Mouse (Mus musculus): ENCODE data around the gene Ank3.
"Not testable (repeated sequence)": the region's sequence is repeated elsewhere in the genome, so short reads cannot be mapped to it uniquely, and the experiment has no call there.

Gene Ank3

DNA sequence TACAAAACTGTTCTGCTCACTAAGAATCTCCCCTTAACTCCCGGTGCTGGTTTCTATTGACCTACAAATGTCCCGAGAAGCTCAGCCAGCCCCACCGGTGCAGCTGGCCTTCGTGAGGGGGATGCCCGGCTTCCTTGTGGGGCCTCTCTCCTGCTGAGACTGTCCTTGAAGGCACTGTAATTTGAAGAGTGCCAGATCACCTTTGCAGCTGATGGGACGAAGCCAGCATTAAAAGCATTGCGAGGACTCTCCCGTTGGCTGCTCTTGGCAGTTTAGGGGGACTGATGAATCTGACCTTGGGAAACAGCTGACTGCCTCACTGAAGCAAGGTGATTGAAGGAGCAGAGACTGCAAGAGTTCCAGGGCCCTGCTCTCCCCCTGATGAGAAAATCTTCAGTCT, 464.3 kb downstream of the Ank3 start:
- DNase-seq, result no peak

DNA sequence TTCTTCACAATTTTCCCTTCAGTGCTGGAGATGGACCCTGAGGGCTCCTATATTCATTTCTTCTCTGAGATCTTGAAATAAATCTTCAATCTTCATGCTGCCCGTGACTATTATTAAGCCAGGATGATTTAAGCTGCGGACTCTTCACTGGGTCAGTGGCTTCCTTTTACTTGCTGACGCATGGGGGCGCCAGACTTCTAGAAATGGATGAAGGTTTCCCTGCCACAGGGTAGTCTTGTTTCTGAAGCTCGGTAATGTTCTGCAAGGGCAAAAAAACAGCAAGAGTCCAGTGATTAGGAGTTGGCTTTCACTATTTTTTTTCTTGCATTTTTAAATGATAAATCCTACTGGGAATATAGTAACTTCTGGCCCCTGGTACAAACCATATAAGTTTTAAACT, 471.8 kb downstream of the Ank3 start:
- peak; percentile 78 for DNase-seq

DNA sequence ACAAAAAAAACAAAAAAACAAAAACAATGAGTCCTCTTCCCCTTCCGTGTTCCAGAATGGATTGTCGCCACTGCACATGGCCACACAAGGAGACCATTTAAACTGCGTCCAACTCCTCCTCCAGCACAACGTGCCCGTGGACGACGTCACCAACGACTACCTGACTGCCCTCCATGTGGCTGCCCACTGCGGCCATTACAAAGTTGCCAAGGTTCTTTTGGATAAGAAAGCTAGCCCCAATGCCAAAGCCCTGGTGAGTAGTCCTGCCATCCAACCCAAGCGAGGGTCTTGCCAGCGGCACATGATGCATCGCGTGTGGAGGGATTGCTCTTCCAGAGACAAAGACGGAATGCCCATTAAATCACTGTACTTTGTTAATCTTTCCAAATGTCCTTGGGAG, 472.4 kb downstream of the Ank3 start:
- DNase-seq, result peak; percentile 63

DNA sequence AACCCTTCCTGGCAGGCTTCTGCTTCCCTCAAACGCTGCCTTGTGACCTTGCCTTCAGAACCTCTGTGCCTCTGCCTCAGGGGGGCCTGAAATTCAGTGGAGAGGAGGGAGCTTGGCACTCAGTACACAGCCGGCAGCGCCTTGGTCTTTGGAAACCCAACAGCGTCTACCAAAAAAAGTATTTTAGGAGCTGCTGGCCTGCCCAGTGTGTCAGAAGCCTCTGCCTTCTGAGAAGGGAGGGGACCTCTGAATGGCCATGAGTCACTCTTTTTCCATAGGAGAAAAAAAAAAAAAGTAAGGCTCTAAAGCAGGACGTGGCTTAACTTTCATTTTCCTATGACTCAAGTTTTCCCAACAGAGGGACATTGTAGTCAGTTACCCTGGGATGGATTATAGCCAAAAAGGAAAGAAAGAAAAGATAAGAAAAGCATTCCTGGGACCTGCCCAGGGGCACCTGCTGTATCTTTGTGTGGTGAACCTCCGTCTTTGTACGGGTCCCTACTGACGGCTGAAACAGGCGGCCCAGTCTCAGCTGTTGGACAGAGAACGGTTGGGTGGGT, 473.7 kb downstream of the Ank3 start:
- DNase-seq, result no peak

DNA sequence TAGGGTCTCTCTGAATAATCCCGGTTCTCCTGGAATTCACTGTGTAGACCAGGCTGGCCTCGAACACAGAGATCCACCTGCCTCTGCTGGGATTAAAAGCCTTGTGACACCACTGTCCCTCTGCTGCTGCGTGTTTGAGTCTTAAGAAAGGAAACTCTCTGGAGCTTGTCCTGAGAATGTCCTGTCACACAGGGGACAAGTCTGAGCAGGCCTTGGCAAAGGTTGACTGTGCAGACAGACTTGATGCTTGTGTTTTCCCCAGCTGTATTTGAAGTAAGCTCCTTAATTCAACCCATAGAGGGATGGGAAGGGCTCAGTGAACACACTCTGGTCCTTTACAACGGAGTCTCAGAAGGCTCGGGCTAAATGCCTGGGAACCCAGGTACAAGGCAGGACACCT, 474.3 kb downstream of the Ank3 start:
- no peak for DNase-seq

DNA sequence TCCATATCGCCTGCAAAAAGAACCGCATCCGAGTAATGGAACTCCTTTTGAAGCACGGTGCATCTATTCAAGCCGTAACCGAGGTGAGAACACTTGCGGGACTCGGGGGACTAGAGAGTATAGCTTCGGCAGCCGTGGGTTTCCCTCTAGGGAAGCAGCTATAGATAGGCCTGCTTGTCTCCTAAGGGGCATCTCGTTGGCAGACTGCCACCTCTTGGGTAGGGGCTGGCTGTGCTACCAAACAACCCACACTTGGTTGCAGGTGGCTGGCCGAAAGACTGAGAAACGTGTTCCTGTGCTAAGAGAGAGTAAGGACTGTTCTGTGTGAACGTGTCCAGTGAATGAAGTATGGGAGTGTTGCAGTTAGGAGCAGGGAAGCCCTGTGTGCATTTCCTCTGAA, 476.2 kb downstream of the Ank3 start:
- DNase-seq, result no peak

DNA sequence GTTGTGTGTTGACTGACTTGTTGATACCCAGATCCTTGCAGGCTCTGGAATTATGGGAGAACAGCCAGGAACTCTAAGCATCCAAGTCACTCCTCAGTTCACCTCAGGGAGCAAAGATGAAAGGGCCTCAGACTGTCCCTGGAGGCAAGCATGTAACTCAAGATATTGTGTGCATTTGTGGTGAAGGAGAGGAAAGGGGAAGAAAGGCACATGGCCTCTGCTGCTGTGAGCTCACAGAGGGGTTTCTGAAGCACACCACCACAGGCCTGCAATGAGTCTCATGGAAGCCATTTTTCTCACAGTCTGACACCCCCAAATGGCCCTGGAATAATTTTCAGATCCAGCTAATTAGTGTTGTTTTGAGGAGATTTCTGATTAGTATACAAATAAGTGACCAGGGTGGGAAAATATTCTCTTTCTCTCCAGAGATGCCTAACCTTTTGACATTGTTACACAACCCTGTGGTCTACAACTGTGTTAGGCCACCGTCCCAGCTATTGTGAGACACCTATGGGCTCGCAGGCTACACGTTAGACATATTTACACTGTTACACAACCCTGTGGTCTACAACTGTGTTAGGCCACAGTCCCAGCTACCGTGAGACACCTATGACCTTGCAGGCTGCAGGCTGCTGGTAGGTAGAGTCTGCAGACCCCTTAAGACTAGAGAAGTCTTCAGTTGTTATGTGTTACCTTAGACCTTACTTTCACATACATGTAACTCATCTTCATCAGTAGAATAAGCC, 485.5 kb downstream of the Ank3 start:
- DNase-seq, result no peak

DNA sequence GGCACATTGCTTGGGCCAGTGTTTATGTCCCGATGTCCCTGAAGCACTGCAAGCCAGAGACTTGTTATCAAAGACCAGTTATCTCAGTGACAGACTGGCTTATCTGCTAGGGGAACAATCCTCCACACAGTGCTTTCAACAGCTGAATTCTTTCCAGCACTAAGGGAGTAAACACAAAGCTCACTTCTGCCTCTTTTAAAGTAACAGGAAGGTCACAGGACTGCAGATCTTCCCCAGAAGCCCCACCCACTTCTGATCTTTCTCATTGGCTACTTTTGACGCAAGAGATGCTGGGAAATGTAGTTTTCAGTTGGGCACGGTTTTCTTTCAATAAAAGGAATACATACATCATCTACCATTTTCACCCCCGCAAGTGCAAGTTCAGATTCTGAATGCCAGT, 489.8 kb downstream of the Ank3 start:
- DNase-seq, result no peak

DNA sequence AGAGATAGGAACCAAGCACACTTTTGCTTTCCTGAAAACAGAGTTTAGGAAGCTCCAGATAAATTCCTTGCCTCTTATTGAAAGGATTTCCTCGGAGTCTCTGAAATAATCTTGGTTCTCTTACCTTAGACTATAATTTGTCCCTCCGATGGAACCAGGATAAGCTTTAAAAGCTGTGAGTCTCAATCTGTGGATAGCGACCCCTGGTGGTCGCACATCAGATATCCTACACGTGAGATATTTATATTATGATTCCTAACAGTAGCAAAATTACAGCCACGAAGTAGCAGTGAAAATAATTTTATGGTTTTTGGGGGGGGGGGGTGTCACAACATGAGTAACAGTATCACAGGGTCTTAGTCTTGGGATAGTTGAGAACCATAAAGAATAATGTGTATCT, 491.2 kb downstream of the Ank3 start:
- no peak for DNase-seq

DNA sequence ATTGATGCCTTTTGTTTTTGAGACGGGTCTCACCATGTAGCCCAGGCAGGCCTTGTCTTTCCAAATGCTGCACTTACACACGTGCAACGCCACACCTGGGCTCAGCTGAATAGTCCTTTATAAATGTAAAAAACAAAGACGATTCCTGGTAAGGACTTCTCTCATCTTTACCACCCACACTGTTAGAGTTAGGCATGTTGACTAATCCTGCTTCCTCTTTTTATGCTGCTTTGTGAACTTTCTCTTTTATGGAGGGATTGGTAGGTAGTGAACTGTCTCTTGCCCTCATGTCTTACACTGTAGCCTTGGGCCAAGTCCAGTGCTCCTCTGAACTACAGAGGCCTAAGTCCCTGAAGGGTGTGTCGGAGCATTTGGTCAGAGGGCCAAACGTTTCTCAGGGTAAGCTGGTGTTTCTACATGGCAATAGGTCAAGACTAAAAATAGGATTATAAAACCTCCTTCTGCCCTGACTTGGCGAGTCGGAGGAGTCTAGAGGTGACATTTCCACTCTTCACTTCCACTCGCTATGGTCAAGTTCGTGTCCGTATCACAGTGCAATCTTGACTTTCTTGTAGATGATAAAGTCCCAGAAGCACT, 491.9 kb downstream of the Ank3 start:
- DNase-seq, result no peak

DNA sequence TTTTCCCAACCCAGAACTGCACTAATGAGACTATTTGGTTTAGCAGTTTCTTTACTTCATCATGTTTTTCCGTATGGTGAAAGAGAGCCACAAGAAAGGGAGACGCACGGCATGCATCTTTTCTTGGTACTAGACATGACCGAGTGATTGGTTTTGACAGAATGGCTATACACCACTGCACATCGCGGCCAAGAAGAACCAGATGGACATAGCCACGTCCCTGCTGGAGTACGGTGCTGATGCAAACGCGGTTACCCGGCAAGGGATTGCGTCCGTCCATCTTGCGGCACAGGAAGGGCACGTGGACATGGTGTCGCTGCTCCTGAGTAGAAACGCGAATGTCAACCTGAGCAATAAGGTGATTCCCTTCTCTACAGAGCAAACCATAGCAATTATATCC, 493.6 kb downstream of the Ank3 start:
- DNase-seq, result peak; percentile 34

DNA sequence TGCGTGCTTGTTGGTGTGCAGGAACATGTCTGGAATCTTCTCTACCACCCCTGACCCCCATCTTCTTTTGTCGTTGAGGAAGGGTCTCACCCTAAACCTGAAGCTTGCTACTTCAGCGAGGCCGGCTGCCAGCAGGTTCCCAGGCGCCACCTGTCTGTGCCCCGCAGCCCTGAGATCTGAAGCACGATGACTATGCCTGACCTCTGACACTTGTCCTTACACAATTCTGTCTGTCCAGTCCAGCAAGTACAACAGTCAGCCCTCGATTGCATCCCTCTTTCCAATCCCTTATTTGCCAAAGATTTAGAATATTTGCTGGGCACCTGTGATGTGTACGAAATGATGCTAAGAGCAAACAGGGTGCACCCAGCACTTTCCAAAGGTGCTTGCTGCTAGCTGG, 497.0 kb downstream of the Ank3 start:
- DNase-seq, result no peak

DNA sequence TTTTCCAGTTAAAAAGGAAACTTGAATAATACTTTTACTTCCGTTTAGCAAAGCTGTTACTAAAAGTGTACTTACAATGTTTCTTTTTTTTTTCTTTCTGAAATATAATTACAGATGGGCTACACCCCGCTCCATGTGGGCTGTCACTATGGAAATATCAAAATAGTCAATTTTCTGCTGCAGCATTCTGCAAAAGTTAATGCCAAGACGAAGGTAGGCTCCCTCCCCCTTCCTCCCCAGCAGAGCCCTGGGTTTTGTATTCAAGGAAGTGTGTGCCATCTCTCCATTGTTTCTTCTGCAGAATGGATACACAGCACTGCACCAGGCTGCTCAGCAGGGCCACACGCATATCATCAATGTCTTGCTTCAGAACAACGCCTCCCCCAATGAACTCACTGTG, 499.4 kb downstream of the Ank3 start:
- DNase-seq, result no peak

DNA sequence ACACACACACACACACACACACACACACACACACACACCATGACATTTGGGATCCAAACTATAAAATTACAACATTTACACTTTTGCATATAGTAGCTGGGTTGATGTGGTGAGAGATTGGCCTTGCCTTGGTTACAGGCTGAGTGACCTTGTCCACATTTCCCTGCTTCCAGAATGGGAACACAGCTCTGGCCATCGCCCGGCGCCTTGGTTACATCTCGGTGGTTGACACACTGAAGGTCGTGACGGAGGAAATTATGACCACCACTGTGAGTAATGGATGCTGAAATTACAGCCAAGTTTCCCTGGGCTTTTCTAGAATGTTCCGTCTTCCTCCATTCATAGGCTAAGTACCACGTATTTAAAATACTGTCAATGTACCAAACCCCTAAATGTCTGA, 500.2 kb downstream of the Ank3 start:
- DNase-seq, result no peak

DNA sequence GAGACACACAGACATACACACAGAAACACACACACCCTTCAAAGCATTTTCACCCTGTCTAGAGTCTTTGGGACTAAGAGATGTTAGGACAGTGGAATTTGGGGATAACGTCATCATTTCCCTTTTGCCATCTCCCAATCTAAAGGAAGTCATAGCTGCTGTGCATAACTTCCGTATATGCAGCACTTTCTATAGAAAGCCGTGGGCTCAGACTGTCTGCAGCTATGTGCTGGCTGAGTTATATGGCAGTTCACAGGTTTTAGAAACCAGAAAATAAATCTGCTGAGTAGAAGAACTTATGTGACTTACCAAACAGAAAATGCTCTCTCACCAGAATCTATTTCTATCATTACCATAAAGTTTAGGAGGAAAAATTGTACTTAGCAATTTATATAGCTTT, 501.2 kb downstream of the Ank3 start:
- no peak for DNase-seq

DNA sequence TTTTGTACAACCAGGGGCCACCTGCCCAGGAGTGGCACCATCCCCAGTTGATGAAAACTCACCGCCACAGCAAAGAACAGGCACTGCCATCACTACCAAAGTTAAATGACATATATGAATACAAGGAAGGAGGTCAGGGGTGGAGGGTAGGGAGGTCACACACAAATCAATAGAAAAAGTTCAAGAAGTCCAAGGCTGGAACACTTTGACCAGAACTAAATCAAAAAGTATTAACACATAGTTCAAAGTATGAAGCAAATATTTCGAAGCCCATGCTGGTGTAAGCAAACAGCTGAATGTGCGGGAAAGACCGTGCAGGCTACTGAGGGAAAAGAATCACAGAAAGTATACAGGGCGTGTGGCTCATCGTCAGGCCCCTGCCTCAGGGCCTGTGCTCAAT, 503.5 kb downstream of the Ank3 start:
- DNase-seq, result no peak

DNA sequence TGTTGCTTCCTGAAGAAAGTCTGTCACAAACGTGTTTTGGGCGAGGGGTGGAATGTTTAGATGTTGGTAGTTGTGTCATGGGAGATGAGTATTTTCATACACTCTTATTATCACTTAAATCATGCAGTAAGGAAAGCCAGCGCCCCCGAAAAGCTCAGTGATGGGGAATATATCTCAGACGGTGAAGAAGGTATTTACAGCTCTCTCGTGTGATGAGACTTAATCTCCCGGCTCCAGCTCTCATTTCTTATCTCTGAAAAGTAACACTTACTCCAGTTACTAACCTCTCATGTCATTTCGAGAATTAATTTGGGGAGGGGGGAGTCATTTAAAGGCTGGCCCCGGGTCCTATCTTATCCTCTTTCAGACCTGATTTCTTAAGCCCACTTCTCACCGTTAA, 505.7 kb downstream of the Ank3 start:
- no peak for DNase-seq

DNA sequence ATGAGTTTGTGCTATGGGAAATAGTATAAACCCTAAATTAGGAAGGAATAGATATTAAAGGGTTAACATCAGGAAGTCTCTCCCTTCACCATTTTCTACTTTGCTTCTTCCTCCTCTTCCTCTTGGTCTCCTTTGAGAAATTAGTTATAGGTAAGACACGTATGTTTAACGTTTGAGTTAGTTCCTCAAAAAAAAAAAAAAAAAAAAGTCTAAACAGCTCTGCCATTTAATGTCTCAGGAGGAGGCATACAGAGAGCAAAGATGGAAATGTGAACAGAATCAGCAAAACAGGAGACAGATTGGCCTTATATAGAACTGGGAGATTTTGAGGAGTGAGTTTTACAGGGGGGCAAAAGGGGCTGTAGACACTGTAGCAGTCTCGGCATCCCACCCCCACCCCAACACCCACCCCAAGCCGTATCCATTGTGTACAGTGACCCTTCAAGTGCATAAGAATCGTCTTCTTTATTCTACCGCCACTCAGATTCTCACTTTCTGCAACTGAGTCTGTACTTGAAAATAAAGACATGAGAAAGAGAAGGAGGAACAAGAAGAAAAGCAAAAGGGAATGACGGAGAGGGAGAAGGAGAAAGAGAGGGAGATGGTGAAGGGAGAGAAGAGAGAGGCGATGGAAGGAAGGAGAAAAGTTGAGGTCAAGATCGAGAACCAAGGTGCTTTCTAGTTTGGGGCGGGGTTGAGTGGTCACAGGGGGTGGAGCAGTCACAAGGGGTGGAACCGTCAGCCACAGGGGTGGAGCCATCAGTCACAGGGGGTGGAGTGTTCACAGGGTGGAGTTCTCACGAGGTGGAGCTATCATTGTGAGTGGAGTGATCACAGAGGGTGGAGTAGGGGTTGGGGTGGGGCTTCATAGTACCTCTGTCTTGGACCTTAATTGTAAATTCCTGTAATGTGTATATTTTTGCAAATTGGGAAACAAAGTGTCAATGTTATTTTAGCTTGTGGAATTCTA, 509.5 kb downstream of the Ank3 start:
- no peak for DNase-seq

DNA sequence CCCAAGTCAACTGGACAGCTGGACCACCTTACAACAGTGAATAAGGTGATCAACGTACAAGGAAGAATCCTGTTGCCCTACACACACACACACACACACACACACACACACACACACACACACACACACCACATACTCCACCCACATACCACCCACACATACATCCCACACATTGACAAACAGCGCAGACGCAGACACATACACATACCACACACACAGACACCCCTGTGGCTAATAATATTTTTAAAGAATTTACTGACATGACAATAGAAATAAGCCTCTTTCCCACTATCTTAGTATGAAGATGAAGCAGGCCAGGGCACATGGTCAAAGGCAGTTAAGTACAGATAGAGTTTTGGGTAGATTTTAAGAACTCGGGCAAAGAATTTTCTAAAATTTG, 511.3 kb downstream of the Ank3 start:
- DNase-seq, result no peak

DNA sequence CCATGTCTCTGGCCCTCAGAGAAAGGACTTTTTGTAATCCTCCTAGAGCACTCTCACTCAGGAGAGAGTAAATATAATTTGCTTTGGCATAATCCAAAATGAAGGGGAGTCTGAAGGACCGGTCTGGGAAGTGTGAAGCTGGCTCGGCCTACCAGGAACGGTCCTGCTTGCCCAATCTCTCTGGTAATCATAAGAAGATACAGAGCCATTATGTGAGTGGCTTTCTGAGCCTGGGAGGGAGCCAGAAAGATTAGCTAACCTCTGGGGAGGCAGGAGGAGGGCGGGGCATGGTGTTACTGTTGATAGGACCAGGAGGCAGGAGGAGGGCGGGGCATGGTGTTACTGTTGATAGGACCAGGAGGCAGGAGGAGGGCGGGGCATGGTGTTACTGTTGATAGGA, 511.7 kb downstream of the Ank3 start:
- DNase-seq, result not testable (repeated sequence)

DNA sequence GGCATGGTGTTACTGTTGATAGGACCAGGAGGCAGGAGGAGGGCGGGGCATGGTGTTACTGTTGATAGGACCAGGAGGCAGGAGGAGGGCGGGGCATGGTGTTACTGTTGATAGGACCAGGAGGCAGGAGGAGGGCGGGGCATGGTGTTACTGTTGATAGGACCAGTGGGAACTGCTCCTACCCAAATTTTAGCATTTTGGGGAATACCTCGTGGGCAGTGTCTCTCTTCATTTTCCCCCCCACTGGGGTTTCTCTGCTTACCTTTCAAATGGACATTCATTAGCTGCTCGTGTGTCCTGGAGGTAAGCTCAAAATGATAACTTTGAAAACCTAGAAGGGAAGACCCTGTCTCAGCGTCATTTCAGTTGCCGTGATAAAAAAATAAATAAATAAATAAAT, 512.2 kb downstream of the Ank3 start:
- DNase-seq, result not testable (repeated sequence)

DNA sequence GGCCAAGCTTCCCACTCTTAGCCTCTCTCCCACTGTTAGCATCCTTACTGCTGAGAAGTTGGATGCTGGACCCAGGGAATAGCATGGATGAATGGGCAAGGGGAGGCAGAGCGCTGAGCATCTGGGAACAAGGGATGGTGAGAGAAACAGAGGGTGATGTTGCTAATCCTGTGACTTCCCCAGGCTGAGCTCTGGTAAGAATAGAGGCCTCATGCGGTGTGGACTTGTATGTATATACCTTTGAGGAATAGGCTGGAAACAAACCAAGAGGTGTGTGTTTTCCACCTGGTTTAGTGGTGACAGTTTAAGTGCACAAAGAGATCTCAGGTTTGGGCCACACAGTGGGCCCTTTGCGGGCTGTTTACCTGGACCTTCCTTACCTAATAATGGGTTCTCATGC, 517.0 kb downstream of the Ank3 start:
- DNase-seq, result no peak

DNA sequence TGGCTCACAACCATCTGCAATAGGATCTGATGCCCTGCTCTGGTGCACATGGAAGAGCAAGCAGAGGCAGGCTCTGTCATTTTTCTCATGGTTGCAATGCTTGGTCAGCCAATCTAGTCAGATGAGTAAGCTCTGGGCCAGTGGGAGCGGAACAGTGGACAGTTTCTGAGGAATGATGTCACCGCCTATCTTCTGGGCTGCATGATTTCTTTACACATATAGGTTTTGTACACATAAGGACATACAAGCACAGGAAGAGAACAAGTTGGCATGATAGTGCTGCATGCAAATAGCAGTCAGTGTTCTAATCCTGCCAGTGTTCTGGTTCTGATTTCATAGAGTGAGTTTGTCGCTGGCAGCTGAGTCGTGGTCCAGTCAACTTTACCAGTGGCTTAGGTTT, 517.6 kb downstream of the Ank3 start:
- no peak for DNase-seq
